Mouse (Mus musculus) myocyte (in vitro differentiated cells): Measurements from ENCODE around the gene Slc25a11.

ENCODE experiments used
- E2F4 ChIP-seq: IDR thresholded peaks from one replicate; pipeline ENCODE4 v1.6.1; 2011; ENCODE audit warnings: mild to moderate bottlenecking, control low read depth, moderate library complexity; ENCODE audit not compliant: insufficient read depth
- MAX ChIP-seq: IDR thresholded peaks from one replicate; pipeline ENCODE4 v1.6.1; 2011; ENCODE audit warnings: low read depth, mild to moderate bottlenecking, control low read depth
- MYOD1 ChIP-seq, 3 experiments: IDR thresholded peaks; one replicate each; pipeline ENCODE4 v1.6.1; 2011; ENCODE audit warnings: control low read depth in 2 of 3, low read depth in 2 of 3, mild to moderate bottlenecking in 2 of 3, moderate library complexity in 1 of 3; ENCODE audit not compliant: insufficient read length in 2 of 3, control insufficient read depth in 1 of 3
- POLR2A ChIP-seq: IDR thresholded peaks from one replicate; pipeline ENCODE4 v1.6.1; 2011; ENCODE audit warnings: low read depth, mild to moderate bottlenecking, control low read depth, moderate library complexity; ENCODE audit not compliant: insufficient read length
- POLR2AphosphoS2 ChIP-seq: IDR thresholded peaks from one replicate; pipeline ENCODE4 v1.6.1; 2011; ENCODE audit warnings: low read depth, control low read depth; ENCODE audit not compliant: insufficient read length
- SRF ChIP-seq: IDR thresholded peaks from one replicate; pipeline ENCODE4 v1.6.1; 2011; ENCODE audit warnings: low read depth; ENCODE audit not compliant: control insufficient read depth, insufficient read length
- USF1 ChIP-seq: IDR thresholded peaks from one replicate; pipeline ENCODE4 v1.6.1; 2011; ENCODE audit warnings: low read depth, mild to moderate bottlenecking, control low read depth, moderate library complexity

- TF ChIP-seq POLR2AphosphoS2 (peak; percentile 89), POLR2A (peak; percentile 58), MYOD1 (IDR thresholded peaks at IDR 0.05; ENCODE audit: control insufficient read depth in 1 of 3, insufficient read length in 2 of 3, low read depth in 2 of 3) (no peak), USF1 (no peak), E2F4 (no peak), SRF (no peak), MAX (no peak)
Measured at GRCm38 (mm10) chr11:70663101-70663500, 15.8 kb upstream of the Slc25a11 start.
